Mouse (Mus musculus) midbrain, embryonic 11.5 days (tissue): ENCODE measurements at regions not wholly inside any gene's neighbourhood (a gene's known extent, or its start where the extent isn't known, plus 50 kb on each side); places are given as distances from the start of the nearest gene placed in this dataset.

Experiments used
- ATAC-seq: fragments of 200-750 bp; cut with Nextera tagmentation; 2 replicates; pipeline ENCODE4 v1.8.0; 2017; ENCODE audit warnings: moderate TSS enrichment, moderate library complexity; ENCODE audit not compliant: low FRiP score
- DNase-seq: peaks from one replicate; pipeline ENCODE4 v3.0.0; 2015; ENCODE audit warnings: low spot score; ENCODE audit errors: missing footprints
- H3K27ac ChIP-seq: fragments of 300-500 bp; sonication (generic); 2 replicates; pipeline ENCODE4 v1.5.1; 2014; ENCODE audit warnings: low read depth, low read length
- H3K27me3 ChIP-seq: fragments of 300-500 bp; sonication (generic); 2 replicates; pipeline ENCODE4 v1.6.1; 2014; ENCODE audit warnings: mild to moderate bottlenecking, low read length, moderate library complexity, mixed read lengths; ENCODE audit not compliant: control insufficient read depth, insufficient read depth
- H3K36me3 ChIP-seq: fragments of 300-500 bp; sonication (generic); 2 replicates; pipeline ENCODE4 v1.6.1; 2014; ENCODE audit warnings: mild to moderate bottlenecking, low read length, moderate library complexity, mixed read lengths; ENCODE audit not compliant: control insufficient read depth, insufficient read depth
- H3K4me1 ChIP-seq: fragments of 300-500 bp; sonication (generic); 2 replicates; pipeline ENCODE4 v1.6.1; 2014; ENCODE audit warnings: low read length; ENCODE audit not compliant: control insufficient read depth, insufficient read depth
- H3K4me2 ChIP-seq: fragments of 300-500 bp; sonication (generic); 2 replicates; pipeline ENCODE4 v1.6.1; 2014; ENCODE audit warnings: mild to moderate bottlenecking, moderate library complexity
- H3K4me3 ChIP-seq: fragments of 300-500 bp; sonication (generic); 2 replicates; pipeline ENCODE4 v1.5.1; 2014; ENCODE audit warnings: low read depth, low read length
- H3K9ac ChIP-seq: fragments of 300-500 bp; sonication (generic); 2 replicates; pipeline ENCODE4 v1.6.1; 2014; ENCODE audit warnings: low read length
- H3K9me3 ChIP-seq: fragments of 300-500 bp; sonication (generic); 2 replicates; pipeline ENCODE4 v1.6.1; 2016; ENCODE audit warnings: low read length; ENCODE audit not compliant: control insufficient read depth
- WGBS: fragments of 180-500 bp; shearing (Covaris S2); extraction: QIAGEN DNeasy Blood & Tissue Kit; methylation state at CpG from one replicate; pipeline ENCODE4 v1.1.7; 2014; 5-methylcytosine and 5-hydroxymethylcytosine counted together

DNA sequence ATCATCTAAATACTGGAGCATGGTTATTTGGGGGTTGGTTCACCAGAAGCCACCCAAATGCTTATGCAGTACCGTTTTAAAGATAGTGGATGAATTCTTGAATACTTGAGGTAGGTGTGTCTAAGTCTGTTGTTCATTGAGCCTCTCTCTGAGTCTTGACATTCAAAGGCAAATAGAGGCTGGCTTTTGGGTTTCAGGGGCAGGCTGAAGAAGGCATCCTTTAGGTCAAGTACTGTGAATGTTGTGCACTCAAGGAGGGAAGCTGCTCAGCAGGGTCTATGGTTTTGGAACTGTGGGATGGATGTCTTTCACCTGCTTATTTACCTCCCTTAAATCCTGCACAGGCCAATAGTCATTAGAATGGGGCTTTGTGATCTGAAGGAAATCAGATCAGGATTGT, 1089.6 kb downstream of the 9330182O14Rik start:
- H3K36me3 ChIP-seq: no peaks in the 10 kb centered on the region

DNA sequence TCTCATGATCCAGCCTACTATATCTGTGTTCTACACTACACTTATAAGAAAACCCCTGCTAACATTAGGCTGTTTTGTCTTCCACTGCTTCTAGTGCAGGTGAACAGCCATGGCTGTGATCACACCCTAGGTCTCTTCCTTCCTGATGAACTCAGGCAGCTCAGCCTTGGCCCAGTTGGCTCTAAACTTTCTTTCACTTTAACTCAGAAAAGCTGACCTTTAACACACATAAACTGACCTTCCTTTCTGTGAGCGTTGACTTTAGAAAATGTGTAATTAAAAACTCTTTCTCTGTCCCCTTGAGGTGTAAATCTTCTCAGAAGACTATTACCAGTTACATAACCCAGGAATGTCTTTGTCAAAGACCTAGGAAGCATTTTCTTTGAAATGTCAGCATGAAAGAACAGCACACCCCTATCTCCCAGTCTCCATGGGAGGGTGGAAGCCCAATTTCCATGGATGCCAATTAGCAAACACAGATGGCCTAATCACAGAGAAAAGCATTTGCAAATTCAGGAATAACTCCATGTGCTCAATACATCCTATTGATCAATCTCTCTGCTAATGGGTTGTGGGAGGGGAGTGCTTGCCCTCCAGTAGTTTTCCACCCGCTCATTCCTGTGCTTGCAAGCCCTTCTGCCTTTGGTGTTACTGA, 1098.4 kb downstream of the 9330182O14Rik start:
- Histone ChIP-seq H3K9ac (no peak overlapping the region), H3K4me1 (no peaks in the 10 kb centered on the region), H3K9me3 (no peaks in the 10 kb centered on the region), H3K4me3 (no peak overlapping the region), H3K27me3 (no peaks in the 10 kb centered on the region), H3K4me2 (no peak overlapping the region), H3K36me3 (no peaks in the 10 kb centered on the region), H3K27ac (no peak overlapping the region)
- ATAC-seq: no peak
- DNase-seq: peak; percentile 41
- WGBS: 44% methylated on average over 2 of the region's 2 CpGs

More for the DNA sequence above, 1089.6 kb downstream of the 9330182O14Rik start:
- DNase-seq: no peak
- no peak overlapping the region for H3K27ac ChIP-seq
- no peak overlapping the region for H3K4me2 ChIP-seq
- H3K4me1 ChIP-seq: no peaks in the 10 kb centered on the region
- no peaks in the 10 kb centered on the region for H3K27me3 ChIP-seq
- H3K9ac ChIP-seq: no peak overlapping the region
- no peak overlapping the region for H3K4me3 ChIP-seq
- ATAC-seq: no peak
- no peaks in the 10 kb centered on the region for H3K9me3 ChIP-seq
- 71% methylated on average over 1 of the region's 1 CpGs for WGBS
